In the genomic region with DNA sequence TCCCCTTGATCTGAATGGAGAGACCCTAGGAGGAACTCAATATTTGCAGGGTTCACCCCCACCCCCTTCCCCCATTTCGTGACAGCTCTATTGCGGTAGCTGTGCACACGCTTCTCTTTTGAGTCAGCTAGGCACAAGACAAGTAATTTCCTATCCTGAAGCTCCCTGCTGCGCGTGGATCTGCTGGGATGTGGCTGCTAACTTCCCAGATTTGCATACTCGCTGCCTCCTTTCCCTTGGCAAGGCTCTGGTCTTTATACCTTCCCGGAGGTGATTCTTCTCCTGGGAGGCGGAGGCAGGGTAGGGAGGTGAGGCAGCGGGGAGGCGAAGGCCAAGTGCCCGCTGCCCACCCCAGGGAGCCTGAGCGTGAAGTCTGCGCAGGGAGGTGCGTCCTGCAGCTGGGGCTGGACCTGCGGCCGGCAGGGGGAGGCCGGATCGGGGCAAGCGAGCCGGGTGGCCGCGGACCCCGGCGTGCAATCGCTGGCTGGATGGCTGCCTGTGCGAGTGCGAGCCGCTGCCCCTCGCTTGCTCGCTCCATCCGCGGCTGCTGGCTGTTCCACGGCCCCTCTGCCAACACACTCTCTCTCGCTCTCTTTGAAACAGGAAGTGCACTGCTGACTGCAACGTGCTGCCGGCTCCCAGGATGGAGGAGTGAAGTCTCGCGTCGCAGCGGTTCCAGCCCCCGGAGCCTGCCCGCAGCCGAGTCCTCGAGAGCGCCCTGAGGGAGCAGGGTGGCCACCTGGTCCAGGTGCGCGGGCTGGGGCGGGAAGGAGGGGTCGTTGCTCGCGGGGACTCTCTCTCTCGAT, we compare ENCODE assay signal across 7 mouse cellular contexts. TPM values are rescaled to one million over a fixed set of nuclear protein-coding genes. Genes with fewer than 3 reads are reported as not detected.
A peak's percentile ranks its signal among the peaks of the same experiment; 100 is the strongest.
DNase-seq lines count a peak whose midpoint lies in the region; ATAC-seq and TF ChIP-seq lines count a peak whose summit lies in the region.

No protein-coding gene starts in this region.

- peak overlapping the region; percentile 46 for H3K4me3 ChIP-seq in forebrain, embryonic 16.5 days (replicated peaks; ENCODE audit: low read length)
- peak overlapping the region; percentile 35 for H3K4me3 ChIP-seq in hindbrain, embryonic 11.5 days (ENCODE audit: low read depth, low read length)
- peak overlapping the region; percentile 56 for H3K4me3 ChIP-seq in limb, embryonic 12.5 days (replicated peaks)
- peak overlapping the region; percentile 38 for H3K4me3 ChIP-seq in midbrain, embryonic 12.5 days
- peak overlapping the region; percentile 61 for H3K4me3 ChIP-seq in spleen, adult 2 months (ENCODE audit: extremely low read depth, insufficient read depth, insufficient read length)

- no peak for TF ChIP-seq CTCF in spleen, adult 2 months (IDR thresholded peaks at IDR 0.05; ENCODE audit: extremely low read depth, insufficient read depth, insufficient read length, insufficient replicate concordance)

- peak overlapping the region; percentile 61 for H3K9ac ChIP-seq in forebrain, embryonic 16.5 days (replicated peaks; ENCODE audit: low read depth, low read length)
- H3K9ac ChIP-seq in hindbrain, embryonic 11.5 days (ENCODE audit: low read depth, low read length) = peak overlapping the region; percentile 49
- peak overlapping the region; percentile 67 for H3K9ac ChIP-seq in limb, embryonic 12.5 days (replicated peaks)
- H3K9ac ChIP-seq in midbrain, embryonic 12.5 days (replicated peaks) = peak overlapping the region; percentile 47; the same call in 1 of the 2 replicates

- H3K27me3 ChIP-seq in forebrain, embryonic 16.5 days (replicated peaks; ENCODE audit: control insufficient read depth, insufficient read depth, low read length) = no peaks in the 10 kb centered on the region
- H3K27me3 ChIP-seq in hindbrain, embryonic 11.5 days (ENCODE audit: control insufficient read depth, insufficient read depth, low read length) = no peaks in the 10 kb centered on the region
- H3K27me3 ChIP-seq in limb, embryonic 12.5 days = peaks cover 4% of the 10 kb centered on the region; the same call in 1 of the 2 replicates
- no peaks in the 10 kb centered on the region; the same call in 1 of the 2 replicates for H3K27me3 ChIP-seq in midbrain, embryonic 12.5 days
- no peaks in the 10 kb centered on the region for H3K27me3 ChIP-seq in spleen, adult 2 months (ENCODE audit: control insufficient read depth, insufficient read depth, low read length)

- H3K9me3 ChIP-seq in forebrain, embryonic 16.5 days (ENCODE audit: control insufficient read depth, low read length) = no peaks in the 10 kb centered on the region
- H3K9me3 ChIP-seq in hindbrain, embryonic 11.5 days (ENCODE audit: control insufficient read depth, low read length) = no peaks in the 10 kb centered on the region
- H3K9me3 ChIP-seq in limb, embryonic 12.5 days = no peaks in the 10 kb centered on the region
- no peaks in the 10 kb centered on the region for H3K9me3 ChIP-seq in midbrain, embryonic 12.5 days

- no peak for TF ChIP-seq POLR2A in spleen, adult 2 months (IDR thresholded peaks at IDR 0.05; ENCODE audit: low read depth, low read length)

- peak overlapping the region; percentile 88 for H3K4me2 ChIP-seq in forebrain, embryonic 16.5 days (ENCODE audit: low read length)
- H3K4me2 ChIP-seq in hindbrain, embryonic 11.5 days (replicated peaks; ENCODE audit: low read depth, low read length) = peak overlapping the region; percentile 69
- peak overlapping the region; percentile 98 for H3K4me2 ChIP-seq in limb, embryonic 12.5 days
- peak overlapping the region; percentile 74 for H3K4me2 ChIP-seq in midbrain, embryonic 12.5 days (replicated peaks)

- H3K36me3 ChIP-seq in forebrain, embryonic 16.5 days (ENCODE audit: control insufficient read depth, insufficient read depth) = no peaks in the 10 kb centered on the region
- no peaks in the 10 kb centered on the region for H3K36me3 ChIP-seq in hindbrain, embryonic 11.5 days (ENCODE audit: control insufficient read depth, insufficient read depth, low read length)
- peaks cover 8% of the 10 kb centered on the region; the same call in 1 of the 2 replicates for H3K36me3 ChIP-seq in limb, embryonic 12.5 days
- H3K36me3 ChIP-seq in midbrain, embryonic 12.5 days = peaks cover 13% of the 10 kb centered on the region; the same call in 1 of the 2 replicates
- no peaks in the 10 kb centered on the region for H3K36me3 ChIP-seq in spleen, adult 2 months (ENCODE audit: control insufficient read depth, insufficient read depth, low read length)

- peak; percentile 74 for ATAC-seq in forebrain, embryonic 16.5 days
- peak; percentile 63 for ATAC-seq in hindbrain, embryonic 11.5 days (ENCODE audit: low FRiP score)
- ATAC-seq in limb, embryonic 12.5 days (ENCODE audit: insufficient number of reproducible peaks, insufficient read depth, low FRiP score, low TSS enrichment, low read depth) = peak; percentile 57; the same call in 1 of the 2 replicates
- peak; percentile 74 for ATAC-seq in midbrain, embryonic 12.5 days (ENCODE audit: low FRiP score, low read depth)

- 8% methylated on average over 52 of the region's 52 CpGs for WGBS in forebrain, embryonic 16.5 days
- WGBS in hindbrain, embryonic 11.5 days = 5% methylated on average over 48 of the region's 52 CpGs
- WGBS in limb, embryonic 12.5 days = 1% methylated on average over 52 of the region's 52 CpGs
- WGBS in midbrain, embryonic 12.5 days = 8% methylated on average over 46 of the region's 52 CpGs
- under 1% methylated on average over 44 of the region's 52 CpGs for WGBS in spleen, adult 2 months

- peak; percentile 76 for DNase-seq in T-cell, adult 2 months (ENCODE audit: low spot score)
- peak; percentile 28 for DNase-seq in cerebellum, adult 11-12 months
- DNase-seq in hindbrain, embryonic 11.5 days (ENCODE audit: low spot score) = peak; percentile 60
- peak in 1 of 2 experiments; percentile 53 for DNase-seq in spleen, adult 2 months (ENCODE audit: low read depth in 1 of 2, low spot score in 2 of 2)

- peak overlapping the region; percentile 18; the same call in 1 of the 2 replicates for H3K27ac ChIP-seq in forebrain, embryonic 16.5 days (ENCODE audit: low read length)
- peak overlapping the region; percentile 42 for H3K27ac ChIP-seq in hindbrain, embryonic 11.5 days (ENCODE audit: low read depth, low read length)
- H3K27ac ChIP-seq in limb, embryonic 12.5 days = peak overlapping the region; percentile 69
- H3K27ac ChIP-seq in midbrain, embryonic 12.5 days (replicated peaks) = peak overlapping the region; percentile 5; the same call in 1 of the 2 replicates
- no peak overlapping the region for H3K27ac ChIP-seq in spleen, adult 2 months (ENCODE audit: insufficient read depth, low read length)

- peaks cover 27% of the 10 kb centered on the region for H3K4me1 ChIP-seq in forebrain, embryonic 16.5 days (replicated peaks; ENCODE audit: control insufficient read depth, insufficient read depth, low read length)
- H3K4me1 ChIP-seq in hindbrain, embryonic 11.5 days (replicated peaks; ENCODE audit: control insufficient read depth, insufficient read depth, low read length) = peaks cover 8% of the 10 kb centered on the region
- peaks cover 27% of the 10 kb centered on the region for H3K4me1 ChIP-seq in limb, embryonic 12.5 days (replicated peaks)
- peaks cover 22% of the 10 kb centered on the region for H3K4me1 ChIP-seq in midbrain, embryonic 12.5 days
- H3K4me1 ChIP-seq in spleen, adult 2 months (ENCODE audit: control insufficient read depth, insufficient read depth, insufficient read length) = peaks cover 13% of the 10 kb centered on the region

RNA-seq across cellular contexts. Expression of gene Lrrc8d, which starts 32.1 kb away (rescaled TPM):
- 37.5 and 40.8 TPM in 2 replicates for polyA plus RNA-seq in forebrain, embryonic 16.5 days (2015; fragmentation: Nextera tagmentation; extraction: Ambion mirVana)
- polyA plus RNA-seq in hindbrain, embryonic 11.5 days (2014; fragmentation: Nextera tagmentation; extraction: Ambion mirVana) = 24.7 and 25.1 TPM in 2 replicates
- 22.9 and 23.1 TPM in 2 replicates for polyA plus RNA-seq in limb, embryonic 12.5 days (2016; fragmentation: Nextera tagmentation; extraction: Ambion mirVana)
- 34.7 and 35.7 TPM in 2 replicates for polyA plus RNA-seq in midbrain, embryonic 12.5 days (2016; fragmentation: Nextera tagmentation; extraction: Ambion mirVana)
- polyA plus RNA-seq in spleen, adult 2 months (2012; rRNA removed) = 5.2 and 6.4 TPM in 2 replicates
